Mouse (Mus musculus) heart, embryonic 11.5 days (tissue): ENCODE measurements around the gene Zbtb3. TPM values are rescaled to one million over a fixed set of nuclear protein-coding genes. Genes with fewer than 3 reads are reported as not detected.

ENCODE experiments used
- polyA plus RNA-seq: library from polyadenylated mRNA; unstranded; fragments of >200 nt; fragmentation: Nextera tagmentation; extraction: Ambion mirVana; gene quantifications from 2 replicates; pipeline ENCODE4 v1.2.1, GENCODE M21; 2014

Zbtb3 gene
- polyA plus RNA-seq, 1 experiment from 2014 or later, result 5.2 TPM

Other genes with a start within 250 kb of the Zbtb3 start
- 0.07 TPM in 1 of 2 replicates, not detected in the other for gene Slc22a8, start 211.3 kb upstream of the Zbtb3 start, polyA plus RNA-seq
- not detected in 2 replicates for gene Slc22a6, start 184.5 kb upstream of the Zbtb3 start, polyA plus RNA-seq
- gene Chrm1, start 138.8 kb upstream of the Zbtb3 start, polyA plus RNA-seq, result 0.06 TPM in 1 of 2 replicates, not detected in the other
- gene Slc3a2, start 79.2 kb upstream of the Zbtb3 start, polyA plus RNA-seq, result 82.6 and 87.8 TPM in 2 replicates
- 56.4 and 58.8 TPM in 2 replicates for gene Wdr74, start 66.7 kb upstream of the Zbtb3 start, polyA plus RNA-seq
- 0.99 and 2.2 TPM in 2 replicates for gene 1700092M07Rik, start 61.8 kb upstream of the Zbtb3 start, polyA plus RNA-seq
- 82.2 and 85.1 TPM in 2 replicates for gene Stx5a, start 61.1 kb upstream of the Zbtb3 start, polyA plus RNA-seq
- gene Nxf1, start 45.5 kb upstream of the Zbtb3 start, polyA plus RNA-seq, result 126 and 138 TPM in 2 replicates
- 146 and 150 TPM in 2 replicates for gene Tmem223, start 31.6 kb upstream of the Zbtb3 start, polyA plus RNA-seq
- gene Tmem179b, start 28.1 kb upstream of the Zbtb3 start, polyA plus RNA-seq, result 63.9 and 69.9 TPM in 2 replicates
- gene Taf6l, start 16.1 kb upstream of the Zbtb3 start, polyA plus RNA-seq, result 12.8 and 14.3 TPM in 2 replicates
- 138 and 155 TPM in 2 replicates for gene Polr2g, start 4.0 kb upstream of the Zbtb3 start, polyA plus RNA-seq
- 32.3 and 34.0 TPM in 2 replicates for gene Ttc9c, start 16.8 kb downstream of the Zbtb3 start, polyA plus RNA-seq
- gene Hnrnpul2, start 17.5 kb downstream of the Zbtb3 start, polyA plus RNA-seq, result 4.6 and 6.1 TPM in 2 replicates
- not detected in 2 replicates for gene AC129217.1, start 27.2 kb downstream of the Zbtb3 start, polyA plus RNA-seq
- gene Bscl2, start 34.9 kb downstream of the Zbtb3 start, polyA plus RNA-seq, result 37.9 and 41.7 TPM in 2 replicates
- 3.5 and 4.2 TPM in 2 replicates for gene Gng3, start 36.6 kb downstream of the Zbtb3 start, polyA plus RNA-seq
- 0.33 and 0.44 TPM in 2 replicates for gene Lrrn4cl, start 48.2 kb downstream of the Zbtb3 start, polyA plus RNA-seq
- 141 and 143 TPM in 2 replicates for gene Ubxn1, start 68.9 kb downstream of the Zbtb3 start, polyA plus RNA-seq
- 53.5 and 59.0 TPM in 2 replicates for gene Uqcc3, start 78.4 kb downstream of the Zbtb3 start, polyA plus RNA-seq
- gene Lbhd1, start 81.2 kb downstream of the Zbtb3 start, polyA plus RNA-seq, result 60.1 and 72.4 TPM in 2 replicates
- not detected in 2 replicates for gene Gm49403, start 81.4 kb downstream of the Zbtb3 start, polyA plus RNA-seq
- gene 1810009A15Rik, start 86.3 kb downstream of the Zbtb3 start, polyA plus RNA-seq, result 77.5 and 86.8 TPM in 2 replicates
- not detected in 2 replicates for gene Gm49416, start 86.4 kb downstream of the Zbtb3 start, polyA plus RNA-seq
- 19.2 and 24.6 TPM in 2 replicates for gene Ints5, start 90.5 kb downstream of the Zbtb3 start, polyA plus RNA-seq
- gene Ganab, start 95.5 kb downstream of the Zbtb3 start, polyA plus RNA-seq, result 66.6 and 81.4 TPM in 2 replicates
- 33.2 and 35.9 TPM in 2 replicates for gene B3gat3, start 117.8 kb downstream of the Zbtb3 start, polyA plus RNA-seq
- gene Rom1, start 126.8 kb downstream of the Zbtb3 start, polyA plus RNA-seq, result 1.2 and 1.7 TPM in 2 replicates
- 8.1 and 8.5 TPM in 2 replicates for gene Eml3, start 127.0 kb downstream of the Zbtb3 start, polyA plus RNA-seq
- 30.0 and 39.9 TPM in 2 replicates for gene Mta2, start 139.3 kb downstream of the Zbtb3 start, polyA plus RNA-seq
- 17.1 and 19.8 TPM in 2 replicates for gene Tut1, start 151.3 kb downstream of the Zbtb3 start, polyA plus RNA-seq
- gene Eef1g, start 164.5 kb downstream of the Zbtb3 start, polyA plus RNA-seq, result 344 TPM in 2 replicates
- 15.1 and 17.4 TPM in 2 replicates for gene Ahnak, start 186.7 kb downstream of the Zbtb3 start, polyA plus RNA-seq